ENCODE assay signal across 12 mouse cellular contexts in genomic region chr10:3949306-3949705, GRCm38 (mm10).
"Had no signal": no experiment of that assay in that cellular context is flagged by ENCODE, and none has a peak within 500 bp of the region (broad histone marks: within the 10 kb centered on the region; RNA-seq: fewer than 3 reads in every experiment).

No protein-coding gene starts in this region.

- DNase-seq: retina, postnatal 1 day; right cerebral cortex, adult 18-20 months; right cerebral cortex, postnatal 14 days; right cerebral cortex, postnatal 25 days; right cerebral cortex, postnatal 4 days; spleen, adult 18-20 months; thymus, adult 18-20 months; thymus, adult 2 months; thymus, postnatal 14 days; thymus, postnatal 25 days; thymus, postnatal 36 days; thymus, postnatal 4 days had no signal
